Mouse (Mus musculus) G1E (cell line): Measurements from ENCODE around the gene Steap3. TPM values are rescaled to one million over a fixed set of nuclear protein-coding genes. Genes with fewer than 3 reads are reported as not detected.

Experiments used
- ATAC-seq: 2 replicates; pipeline ENCODE4 v1.8.0; 2016; ENCODE audit warnings: mild to moderate bottlenecking; ENCODE audit not compliant: insufficient number of reproducible peaks, poor library complexity, low FRiP score, severe bottlenecking; ENCODE audit errors: extremely low read depth
- DNase-seq: peaks from one replicate; pipeline ENCODE4 v3.0.0; 2012; ENCODE audit warnings: low spot score
- H3K27me3 ChIP-seq: 2 replicates; pipeline ENCODE4 v1.6.1; 2012; ENCODE audit warnings: mild to moderate bottlenecking, low read length, inconsistent platforms; ENCODE audit not compliant: insufficient read depth
- H3K36me3 ChIP-seq: replicated peaks from 2 replicates; pipeline ENCODE3; 2012; ENCODE audit warnings: mild to moderate bottlenecking, inconsistent platforms
- H3K4me1 ChIP-seq: 2 replicates; pipeline ENCODE4 v1.6.1; 2012; ENCODE audit warnings: low read depth, low read length, inconsistent platforms, mixed read lengths; ENCODE audit not compliant: insufficient read depth
- H3K4me3 ChIP-seq: 2 replicates; pipeline ENCODE4 v1.5.1; 2012; ENCODE audit warnings: low read depth, mild to moderate bottlenecking, inconsistent platforms, low read length, moderate library complexity, mixed read lengths
- H3K9me3 ChIP-seq: replicated peaks from 2 replicates; pipeline ENCODE4 v1.6.1; 2012; ENCODE audit warnings: inconsistent platforms
- CTCF ChIP-seq: IDR thresholded peaks from 2 replicates; pipeline ENCODE4 v1.5.1; 2012; ENCODE audit warnings: low read depth, low read length, inconsistent platforms, mixed read lengths
- GATA1 ChIP-seq: IDR thresholded peaks from 2 replicates; pipeline ENCODE4 v1.6.1; 2012; ENCODE audit warnings: borderline replicate concordance, low read length, inconsistent platforms, mixed read lengths
- GATA2 ChIP-seq: IDR thresholded peaks from 2 replicates; pipeline ENCODE4 v1.6.1; 2012; ENCODE audit warnings: low read depth, low read length, inconsistent platforms, borderline replicate concordance
- POLR2AphosphoS5 ChIP-seq: IDR thresholded peaks from 2 replicates; pipeline ENCODE4 v1.6.1; 2012; ENCODE audit warnings: low read depth, low read length, inconsistent platforms; ENCODE audit not compliant: insufficient replicate concordance
- TAL1 ChIP-seq: conservative IDR thresholded peaks from 2 replicates; pipeline ENCODE4 v1.6.1; 2012; ENCODE audit warnings: low read depth, low read length, inconsistent platforms, mixed read lengths
- polyA plus RNA-seq: library from polyadenylated mRNA; stranded (reverse); fragments of >175 nt; gene quantifications from 2 replicates; pipeline ENCODE4 v1.2.3, GENCODE M21; 2012
- total RNA-seq, 2 experiments: library from RNA; stranded (forward) in 1 of 2; stranded (reverse) in 1 of 2; fragments of 200-1000 nt in 1 of 2; fragments of >200 nt in 1 of 2; fragmentation: Nextera tagmentation in 1 of 2; gene quantifications; 2 replicates each; pipeline ENCODE4 v1.2.3; 2014 to 2017

The Steap3 gene
- total and polyA plus RNA-seq, 3 experiments, result 10.2 to 67.2 (median 28.5) TPM

GRCm38 (mm10) chr1:120220841-120221240, 51.7 kb downstream of the Steap3 start:
- Histone ChIP-seq H3K9me3 (no peaks in the 10 kb centered on the region), H3K4me1 (no peaks in the 10 kb centered on the region), H3K27me3 (no peaks in the 10 kb centered on the region), H3K4me3 (no peak overlapping the region), H3K36me3 (peaks cover 22% of the 10 kb centered on the region)
- DNase-seq (no peak), ATAC-seq (no peak)
- no peak for TF ChIP-seq GATA2
- no peak for TF ChIP-seq POLR2AphosphoS5

- H3K4me1 ChIP-seq, result no peaks in the 10 kb centered on the region
- no peak for DNase-seq
- no peak overlapping the region for H3K4me3 ChIP-seq
- TF ChIP-seq GATA1, result no peak
- TF ChIP-seq GATA2, result no peak
- TF ChIP-seq CTCF, result no peak
- TF ChIP-seq POLR2AphosphoS5, result no peak
- TF ChIP-seq TAL1, result no peak
- no peaks in the 10 kb centered on the region for H3K9me3 ChIP-seq
- H3K36me3 ChIP-seq, result no peaks in the 10 kb centered on the region
- peaks cover 8% of the 10 kb centered on the region for H3K27me3 ChIP-seq
- no peak for ATAC-seq
Observed at GRCm38 (mm10) chr1:120208502-120209230, 63.8 kb downstream of the Steap3 start.

- Histone ChIP-seq H3K4me3 (no peak overlapping the region), H3K9me3 (no peaks in the 10 kb centered on the region), H3K27me3 (peaks cover 8% of the 10 kb centered on the region), H3K4me1 (no peaks in the 10 kb centered on the region), H3K36me3 (no peaks in the 10 kb centered on the region)
- TF ChIP-seq GATA2, result no peak
- TF ChIP-seq CTCF, result no peak
- TF ChIP-seq POLR2AphosphoS5, result no peak
- TF ChIP-seq TAL1, result no peak
- no peak for TF ChIP-seq GATA1
- DNase-seq, result no peak
- no peak for ATAC-seq
Observed at GRCm38 (mm10) chr1:120207568-120207967, 64.9 kb downstream of the Steap3 start.

GRCm38 (mm10) chr1:120204834-120205233, 67.7 kb downstream of the Steap3 start:
- H3K27me3 ChIP-seq, result peaks cover 11% of the 10 kb centered on the region
- TF ChIP-seq CTCF (no peak), POLR2AphosphoS5 (no peak), GATA2 (no peak), TAL1 (no peak)
- no peaks in the 10 kb centered on the region for H3K9me3 ChIP-seq
- no peak overlapping the region for H3K4me3 ChIP-seq
- ATAC-seq (no peak), DNase-seq (no peak)
- H3K4me1 ChIP-seq, result no peaks in the 10 kb centered on the region
- H3K36me3 ChIP-seq, result no peaks in the 10 kb centered on the region

GRCm38 (mm10) chr1:120203836-120204235, 68.7 kb downstream of the Steap3 start:
- no peak for ATAC-seq
- Histone ChIP-seq H3K36me3 (no peaks in the 10 kb centered on the region), H3K9me3 (no peaks in the 10 kb centered on the region), H3K4me1 (no peaks in the 10 kb centered on the region), H3K27me3 (peaks cover 11% of the 10 kb centered on the region), H3K4me3 (no peak overlapping the region)
- no peak for DNase-seq
- TF ChIP-seq GATA1 (no peak), POLR2AphosphoS5 (no peak), GATA2 (no peak), TAL1 (no peak), CTCF (no peak)

- DNase-seq, result no peak
- no peaks in the 10 kb centered on the region for H3K4me1 ChIP-seq
- H3K4me3 ChIP-seq, result no peak overlapping the region
- no peak for ATAC-seq
- no peaks in the 10 kb centered on the region for H3K36me3 ChIP-seq
- H3K27me3 ChIP-seq, result peaks cover 8% of the 10 kb centered on the region
- TF ChIP-seq GATA1 (no peak), GATA2 (no peak), TAL1 (no peak), POLR2AphosphoS5 (no peak), CTCF (no peak)
- H3K9me3 ChIP-seq, result no peaks in the 10 kb centered on the region
Observed at GRCm38 (mm10) chr1:120202542-120202941, 70.0 kb downstream of the Steap3 start.
